Mouse (Mus musculus) embryonic fibroblast, embryonic 13.5 days (primary cell): Measurements from ENCODE around the gene Pcsk5.

Source experiments
- CTCF ChIP-seq: IDR thresholded peaks from 2 replicates; pipeline ENCODE4 v1.5.1; 2011; ENCODE audit warnings: mild to moderate bottlenecking, control low read depth, low read length, moderate library complexity, borderline replicate concordance; ENCODE audit not compliant: insufficient read depth
- POLR2A ChIP-seq: IDR thresholded peaks from 2 replicates; pipeline ENCODE4 v1.6.1; 2011; ENCODE audit warnings: low read depth, mild to moderate bottlenecking, control low read depth, low read length, moderate library complexity

DNA sequence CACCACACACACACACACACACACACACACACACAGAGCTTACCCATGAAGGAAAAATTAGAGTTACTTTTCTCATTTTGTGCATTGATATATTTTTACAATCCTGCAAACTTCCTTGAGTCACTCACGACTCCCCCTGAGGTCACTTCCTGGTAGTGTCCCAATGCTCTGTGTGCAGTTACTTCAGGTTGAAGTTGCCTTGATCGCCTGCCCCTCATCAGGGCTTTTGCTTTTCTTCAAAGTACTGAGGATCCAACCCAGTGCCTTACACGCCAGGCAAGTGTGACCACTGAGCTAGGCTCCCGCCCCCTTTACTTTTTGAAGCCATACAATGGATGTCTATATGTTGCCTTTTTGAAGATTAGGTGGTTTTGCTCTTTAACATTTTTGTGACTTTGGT is 437.5 kb downstream of the Pcsk5 start:
- no peak for TF ChIP-seq CTCF
- TF ChIP-seq POLR2A: no peak
